Mouse (Mus musculus): ENCODE measurements around the gene Suz12.

DNA sequence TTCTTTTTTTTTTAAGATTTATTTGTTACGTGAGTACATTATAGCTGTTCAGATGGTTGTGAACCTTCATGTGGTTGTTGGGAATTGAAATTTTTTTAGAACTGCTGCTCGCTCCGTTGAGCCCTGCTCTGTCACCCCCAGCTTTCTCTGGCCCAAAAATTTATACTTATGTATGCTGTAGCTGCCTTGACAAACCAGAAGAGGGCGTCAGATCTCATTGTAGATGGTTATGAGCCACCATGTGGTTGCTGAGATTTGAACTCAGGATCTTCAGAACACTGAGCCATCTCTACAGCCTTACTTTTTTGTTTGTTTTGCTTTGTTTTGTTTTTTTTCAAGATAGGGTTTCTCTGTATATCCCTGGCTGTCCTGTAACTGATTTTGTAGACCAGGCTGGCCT lies 28.4 kb downstream of the Suz12 start:
- TF ChIP-seq GATA1 (IDR thresholded peaks at IDR 0.05; ENCODE audit: borderline replicate concordance, low read length) (no peak), FLI1 (IDR thresholded peaks at IDR 0.05; ENCODE audit: low read length) (no peak)

Measured in megakaryocyte, embryonic 14.5 days (primary cell).